Mouse (Mus musculus) erythroblast, embryonic 14.5 days (primary cell): ENCODE results near the gene Leap2. TPM values are rescaled to one million over a fixed set of nuclear protein-coding genes. Genes with fewer than 3 reads are reported as not detected.

Source experiments
- H3K27me3 ChIP-seq: 2 replicates; pipeline ENCODE4 v1.6.1; 2012; ENCODE audit warnings: inconsistent platforms; ENCODE audit not compliant: control insufficient read depth
- H3K36me3 ChIP-seq: 2 replicates; pipeline ENCODE4 v1.6.1; 2012; ENCODE audit warnings: mild to moderate bottlenecking, inconsistent platforms; ENCODE audit not compliant: control insufficient read depth
- H3K4me1 ChIP-seq: 2 replicates; pipeline ENCODE4 v1.6.1; 2012; ENCODE audit warnings: inconsistent platforms; ENCODE audit not compliant: control insufficient read depth
- H3K4me3 ChIP-seq: replicated peaks from 2 replicates; pipeline ENCODE3; 2012; ENCODE audit warnings: moderate library complexity, mild to moderate bottlenecking, inconsistent platforms
- H3K9me3 ChIP-seq: 2 replicates; pipeline ENCODE4 v1.6.1; 2012; ENCODE audit warnings: low read length, inconsistent platforms, mixed read lengths; ENCODE audit not compliant: control insufficient read depth
- GATA1 ChIP-seq: IDR thresholded peaks from 2 replicates; pipeline ENCODE4 v1.6.1; 2012; ENCODE audit warnings: low read length, inconsistent platforms, mixed read lengths
- TAL1 ChIP-seq: IDR thresholded peaks from 3 replicates; pipeline ENCODE4 v1.6.1; 2012; ENCODE audit warnings: low read length, inconsistent platforms, mixed read lengths
- polyA plus RNA-seq: library from polyadenylated mRNA; stranded (reverse); fragments of >175 nt; gene quantifications from 2 replicates; pipeline ENCODE4 v1.2.3, GENCODE M21; 2012

The Leap2 gene
- polyA plus RNA-seq = not detected in 2 replicates

DNA sequence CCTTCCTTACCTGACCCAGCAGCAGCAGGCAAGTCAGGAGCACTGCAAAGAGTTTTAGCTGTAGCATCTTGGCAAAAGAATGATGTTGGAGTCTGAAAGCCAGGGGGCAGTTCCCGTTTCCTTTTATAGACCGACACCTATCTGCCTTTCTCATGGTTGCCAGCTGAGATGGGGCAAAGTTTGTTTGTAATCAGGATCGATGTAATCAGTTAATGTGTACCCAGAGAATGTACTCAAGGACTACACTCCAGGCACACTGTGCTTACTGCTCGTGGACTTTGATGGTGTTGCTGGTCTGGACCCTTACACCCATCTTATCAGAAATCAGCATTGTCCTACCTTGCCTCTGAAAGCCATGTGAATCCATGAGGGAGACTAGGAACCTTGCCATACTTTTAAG, at the start of gene Leap2:
Gene Leap2, minus strand, starts transcription at position 135 of the 400 bp plus-strand sequence.
- H3K4me3 ChIP-seq = peak within 1 kb of the TSS; percentile 35
- no peaks in the 10 kb centered on the region for H3K27me3 ChIP-seq
- TF ChIP-seq TAL1 = no peak
- no peak for TF ChIP-seq GATA1
- H3K36me3 ChIP-seq = peaks cover 46% of the 10 kb centered on the region
- H3K4me1 ChIP-seq = no peaks in the 10 kb centered on the region; the same call in 1 of the 2 replicates
- H3K9me3 ChIP-seq = no peaks in the 10 kb centered on the region

- peaks cover 17% of the 10 kb centered on the region for H3K36me3 ChIP-seq
- H3K9me3 ChIP-seq = no peaks in the 10 kb centered on the region
- TF ChIP-seq GATA1 (no peak), TAL1 (no peak)
- H3K27me3 ChIP-seq = peaks cover 94% of the 10 kb centered on the region
- H3K4me1 ChIP-seq = peaks cover 19% of the 10 kb centered on the region
- H3K4me3 ChIP-seq = no peak overlapping the region
These were observed 49.7 kb upstream of the Leap2 start for GRCm38 (mm10) chr11:53472709-53473108.

- H3K27me3 ChIP-seq = peaks cover 94% of the 10 kb centered on the region
- H3K9me3 ChIP-seq = no peaks in the 10 kb centered on the region
- H3K4me3 ChIP-seq = no peak within 1 kb of the TSS
- TF ChIP-seq GATA1 (no peak), TAL1 (no peak)
- no peaks in the 10 kb centered on the region for H3K36me3 ChIP-seq
- H3K4me1 ChIP-seq = peaks cover 19% of the 10 kb centered on the region
These were observed 47.2 kb upstream of the Leap2 start, which contains the start of gene Gm9837 for GRCm38 (mm10) chr11:53469968-53470695. Gm9837 (minus strand) TSS chr11:53470479.

- H3K9me3 ChIP-seq = peaks cover 3% of the 10 kb centered on the region
- no peak overlapping the region for H3K4me3 ChIP-seq
- TF ChIP-seq TAL1 = no peak
- no peak for TF ChIP-seq GATA1
- peaks cover 94% of the 10 kb centered on the region for H3K27me3 ChIP-seq
- peaks cover 19% of the 10 kb centered on the region for H3K4me1 ChIP-seq
- H3K36me3 ChIP-seq = no peaks in the 10 kb centered on the region
These were observed 46.5 kb upstream of the Leap2 start for GRCm38 (mm10) chr11:53469294-53469967.

- peaks cover 98% of the 10 kb centered on the region for H3K27me3 ChIP-seq
- TF ChIP-seq GATA1 (no peak), TAL1 (no peak)
These were observed 43.4 kb upstream of the Leap2 start for GRCm38 (mm10) chr11:53466231-53466971.

GRCm38 (mm10) chr11:53463551-53464424, 40.8 kb upstream of the Leap2 start:
- Histone ChIP-seq H3K27me3 (peaks cover 80% of the 10 kb centered on the region), H3K9me3 (peaks cover 14% of the 10 kb centered on the region), H3K4me1 (peaks cover 35% of the 10 kb centered on the region), H3K36me3 (no peaks in the 10 kb centered on the region), H3K4me3 (peak overlapping the region; percentile 5)
- TF ChIP-seq TAL1 (no peak), GATA1 (no peak)

More at GRCm38 (mm10) chr11:53466231-53466971, 43.4 kb upstream of the Leap2 start:
- Histone ChIP-seq H3K4me3 (peak overlapping the region; percentile 38), H3K36me3 (no peaks in the 10 kb centered on the region), H3K9me3 (peaks cover 12% of the 10 kb centered on the region), H3K4me1 (peaks cover 39% of the 10 kb centered on the region)

DNA sequence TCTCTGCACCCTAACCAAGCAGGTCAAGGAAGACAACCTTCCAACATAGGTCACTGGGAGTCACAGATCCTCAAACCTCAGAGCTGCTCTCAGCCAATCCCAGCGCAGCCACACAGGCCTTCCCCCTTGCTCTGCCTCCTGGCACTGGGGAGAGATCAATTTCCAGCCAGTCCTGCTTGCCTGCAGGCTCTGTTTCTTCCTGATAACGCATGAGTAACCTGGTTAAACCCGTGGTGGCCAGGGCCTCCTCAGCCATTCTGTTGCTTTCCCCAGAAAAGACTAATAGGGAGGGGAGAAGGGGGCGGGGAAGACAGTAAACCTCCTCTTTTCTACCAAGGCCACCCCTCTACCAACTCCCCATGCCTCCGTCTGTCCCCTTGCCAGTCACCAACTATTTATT, 38.8 kb upstream of the Leap2 start:
- Histone ChIP-seq H3K36me3 (no peaks in the 10 kb centered on the region), H3K4me3 (no peak overlapping the region), H3K4me1 (peaks cover 41% of the 10 kb centered on the region), H3K27me3 (peaks cover 82% of the 10 kb centered on the region), H3K9me3 (peaks cover 21% of the 10 kb centered on the region)
- TF ChIP-seq GATA1 = no peak
- no peak for TF ChIP-seq TAL1

GRCm38 (mm10) chr11:53460192-53460591, 37.2 kb upstream of the Leap2 start:
- H3K27me3 ChIP-seq = peaks cover 82% of the 10 kb centered on the region
- no peak overlapping the region for H3K4me3 ChIP-seq
- H3K4me1 ChIP-seq = peaks cover 35% of the 10 kb centered on the region
- TF ChIP-seq GATA1 (no peak), TAL1 (no peak)
- peaks cover 21% of the 10 kb centered on the region for H3K9me3 ChIP-seq
- H3K36me3 ChIP-seq = no peaks in the 10 kb centered on the region
